Mouse (Mus musculus) forebrain, embryonic 10.5 days (tissue): ENCODE results near the gene Abcf3. TPM values are rescaled to one million over a fixed set of nuclear protein-coding genes. Genes with fewer than 3 reads are reported as not detected.

Experiments
- DNase-seq: peaks from one replicate; pipeline ENCODE4 v3.0.0-alpha.2; 2017; ENCODE audit warnings: low spot score; ENCODE audit errors: extremely low spot score
- H3K27ac ChIP-seq: fragments of 300-500 bp; sonication (generic); 2 replicates; pipeline ENCODE4 v1.5.1; 2016; ENCODE audit warnings: mild to moderate bottlenecking
- H3K27me3 ChIP-seq: fragments of 300-500 bp; sonication (generic); 2 replicates; pipeline ENCODE4 v1.6.1; 2016; ENCODE audit warnings: mild to moderate bottlenecking; ENCODE audit not compliant: poor library complexity, severe bottlenecking
- H3K36me3 ChIP-seq: fragments of 300-500 bp; sonication (generic); replicated peaks from 2 replicates; pipeline ENCODE4 v1.6.1; 2016; ENCODE audit warnings: mild to moderate bottlenecking, moderate library complexity
- H3K4me1 ChIP-seq: fragments of 300-500 bp; sonication (generic); 2 replicates; pipeline ENCODE4 v1.6.1; 2016
- H3K4me3 ChIP-seq: fragments of 300-500 bp; sonication (generic); 2 replicates; pipeline ENCODE4 v1.5.1; 2016; ENCODE audit warnings: mild to moderate bottlenecking, moderate library complexity
- H3K9me3 ChIP-seq: fragments of 300-500 bp; sonication (generic); 2 replicates; pipeline ENCODE4 v1.6.1; 2016; ENCODE audit warnings: mild to moderate bottlenecking, moderate library complexity
- WGBS: fragments of 180-500 bp; shearing (Covaris S2); methylation state at CpG from one replicate; pipeline ENCODE4 v1.1.7; 2016; 5-methylcytosine and 5-hydroxymethylcytosine counted together
- polyA plus RNA-seq: library from polyadenylated mRNA; unstranded; fragments of >200 nt; fragmentation: Nextera tagmentation; extraction: Ambion mirVana; gene quantifications from 2 replicates; pipeline ENCODE4 v1.2.1, GENCODE M21; 2016

The Abcf3 gene
- polyA plus RNA-seq, 1 experiment from 2014 or later = 58.3 TPM

- Histone ChIP-seq H3K27me3 (no peaks in the 10 kb centered on the region), H3K36me3 (peaks cover 80% of the 10 kb centered on the region), H3K4me3 (no peak overlapping the region; the same call in 1 of the 2 replicates), H3K27ac (no peak overlapping the region), H3K9me3 (no peaks in the 10 kb centered on the region), H3K4me1 (peaks cover 2% of the 10 kb centered on the region)
- WGBS = 94% methylated on average over 20 of the region's 20 CpGs
- no peak for DNase-seq
Observed at GRCm38 (mm10) chr16:20530941-20531340, 17.4 kb upstream of the Abcf3 start.

GRCm38 (mm10) chr16:20534617-20535295 is 13.6 kb upstream of the Abcf3 start:
- Histone ChIP-seq H3K27ac (no peak overlapping the region), H3K9me3 (no peaks in the 10 kb centered on the region), H3K36me3 (peaks cover 71% of the 10 kb centered on the region), H3K4me1 (peaks cover 27% of the 10 kb centered on the region), H3K4me3 (peak overlapping the region; percentile 94), H3K27me3 (no peaks in the 10 kb centered on the region)
- 54% methylated on average over 10 of the region's 10 CpGs for WGBS
- no peak for DNase-seq

- DNase-seq = peak; percentile 96
- Histone ChIP-seq H3K4me3 (peak within 1 kb of the TSS; percentile 94), H3K27me3 (no peaks in the 10 kb centered on the region), H3K4me1 (peaks cover 27% of the 10 kb centered on the region), H3K9me3 (no peaks in the 10 kb centered on the region), H3K27ac (peak within 1 kb of the TSS; percentile 95), H3K36me3 (peaks cover 71% of the 10 kb centered on the region)
- under 1% methylated on average over 52 of the region's 52 CpGs for WGBS
Observed at GRCm38 (mm10) chr16:20535296-20536080, 12.9 kb upstream of the Abcf3 start, which contains the start of gene Ap2m1. Gene Ap2m1 (plus strand): TSS chr16:20535478.

GRCm38 (mm10) chr16:20536081-20536665 is 12.2 kb upstream of the Abcf3 start:
- Histone ChIP-seq H3K4me3 (peak overlapping the region; percentile 94), H3K9me3 (no peaks in the 10 kb centered on the region), H3K27me3 (no peaks in the 10 kb centered on the region), H3K36me3 (peaks cover 71% of the 10 kb centered on the region), H3K27ac (peak overlapping the region; percentile 95), H3K4me1 (peaks cover 27% of the 10 kb centered on the region)
- 35% methylated on average over 9 of the region's 9 CpGs for WGBS
- no peak for DNase-seq

DNA sequence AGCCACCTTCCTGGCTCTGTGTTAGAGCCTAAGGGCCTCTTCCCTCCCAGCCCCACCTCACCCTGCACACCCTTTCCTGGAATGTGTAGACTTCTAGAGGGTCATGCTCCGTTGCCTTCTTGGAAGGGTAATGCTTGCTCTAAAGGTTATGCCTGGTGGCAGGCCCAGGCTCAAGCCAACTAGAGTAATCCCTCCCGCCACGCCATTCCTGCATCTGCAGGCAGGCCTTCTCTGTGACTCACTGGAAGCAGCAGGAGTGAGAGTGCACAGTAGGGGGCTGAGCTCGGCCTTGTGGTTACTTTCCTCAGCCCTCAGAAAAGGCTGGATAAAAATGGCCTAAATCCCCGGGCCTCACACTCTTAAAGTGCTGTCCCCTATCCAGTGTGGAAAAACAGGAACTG is 11.3 kb upstream of the Abcf3 start:
- no peak for DNase-seq

DNA sequence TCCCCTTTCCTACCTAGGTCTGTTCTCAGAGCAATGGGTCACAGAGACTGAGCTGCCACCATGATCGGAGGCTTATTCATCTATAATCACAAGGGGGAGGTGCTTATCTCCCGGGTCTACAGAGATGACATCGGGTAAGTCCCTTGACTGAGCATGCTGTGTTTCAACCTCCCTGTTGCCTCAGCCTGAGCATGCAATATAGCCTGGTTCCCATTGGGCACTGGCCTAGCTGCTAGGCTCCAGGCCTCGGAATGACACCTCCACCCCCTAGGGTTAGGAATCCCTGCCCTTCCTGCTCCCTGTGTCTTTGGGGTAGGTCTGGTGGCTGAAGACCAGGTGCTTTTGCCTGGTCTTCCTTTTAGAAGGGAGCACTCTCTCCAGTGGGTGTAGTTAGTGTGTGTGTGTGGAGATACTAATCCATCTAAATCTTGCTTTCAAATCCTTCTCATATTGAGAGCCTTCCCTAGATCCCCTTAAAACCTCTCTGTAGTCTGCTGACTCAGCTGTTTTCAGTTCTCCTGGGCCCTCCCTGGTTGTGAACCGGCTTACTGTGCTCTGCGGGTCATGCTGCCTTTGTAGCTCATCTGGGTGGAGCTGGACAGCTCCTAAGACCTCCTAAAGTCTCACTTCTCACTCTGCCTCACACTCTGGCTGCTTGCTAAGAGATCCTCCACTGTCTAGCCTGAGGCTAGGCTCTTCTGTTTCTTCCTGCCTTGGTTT is 10.6 kb upstream of the Abcf3 start:
- Histone ChIP-seq H3K36me3 (peaks cover 71% of the 10 kb centered on the region), H3K4me3 (peak overlapping the region; percentile 94), H3K4me1 (peaks cover 27% of the 10 kb centered on the region), H3K27ac (peak overlapping the region; percentile 78), H3K27me3 (no peaks in the 10 kb centered on the region), H3K9me3 (no peaks in the 10 kb centered on the region)
- DNase-seq = no peak
- WGBS = 42% methylated on average over 6 of the region's 6 CpGs

More for the DNA sequence above, 11.3 kb upstream of the Abcf3 start:
- no peaks in the 10 kb centered on the region for H3K9me3 ChIP-seq
- peak overlapping the region; percentile 78 for H3K27ac ChIP-seq
- no peaks in the 10 kb centered on the region for H3K27me3 ChIP-seq
- peaks cover 71% of the 10 kb centered on the region for H3K36me3 ChIP-seq
- WGBS = 20% methylated on average over 5 of the region's 5 CpGs
- peak overlapping the region; percentile 94 for H3K4me3 ChIP-seq
- H3K4me1 ChIP-seq = peaks cover 27% of the 10 kb centered on the region

DNA sequence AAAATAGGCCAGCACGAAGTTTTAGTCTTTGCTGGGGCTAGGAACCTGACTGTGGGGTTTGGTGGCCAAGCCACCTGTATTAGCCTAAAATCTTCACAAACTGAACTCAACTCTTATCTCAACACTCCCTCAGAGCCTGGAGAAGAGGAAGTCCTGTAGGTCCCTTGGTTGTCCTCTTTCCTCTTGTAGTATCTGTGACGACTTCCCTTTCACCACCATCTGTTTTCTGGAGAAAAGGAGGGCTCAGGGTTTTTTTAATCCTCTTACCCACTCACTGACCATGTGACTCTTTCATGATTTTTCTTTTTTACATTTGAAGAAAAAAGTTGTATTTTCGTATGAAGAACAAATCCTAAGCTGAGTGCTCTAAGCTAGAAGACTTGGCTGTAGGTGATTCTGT is 8.7 kb upstream of the Abcf3 start:
- H3K27me3 ChIP-seq = no peaks in the 10 kb centered on the region
- no peak overlapping the region for H3K4me3 ChIP-seq
- no peaks in the 10 kb centered on the region for H3K9me3 ChIP-seq
- H3K36me3 ChIP-seq = peaks cover 74% of the 10 kb centered on the region
- DNase-seq = no peak
- 89% methylated on average over 3 of the region's 3 CpGs for WGBS
- H3K4me1 ChIP-seq = peaks cover 27% of the 10 kb centered on the region
- no peak overlapping the region for H3K27ac ChIP-seq

GRCm38 (mm10) chr16:20540438-20540837 is 7.9 kb upstream of the Abcf3 start:
- H3K27me3 ChIP-seq = no peaks in the 10 kb centered on the region
- H3K9me3 ChIP-seq = no peaks in the 10 kb centered on the region
- no peak overlapping the region for H3K4me3 ChIP-seq
- H3K4me1 ChIP-seq = peaks cover 27% of the 10 kb centered on the region
- DNase-seq = no peak
- H3K36me3 ChIP-seq = peaks cover 82% of the 10 kb centered on the region
- no peak overlapping the region for H3K27ac ChIP-seq
- WGBS = 85% methylated on average over 4 of the region's 4 CpGs

- H3K27ac ChIP-seq = no peak overlapping the region
- no peaks in the 10 kb centered on the region for H3K9me3 ChIP-seq
- H3K36me3 ChIP-seq = peaks cover 62% of the 10 kb centered on the region
- WGBS = 95% methylated on average over 10 of the region's 10 CpGs
- peaks cover 20% of the 10 kb centered on the region for H3K4me1 ChIP-seq
- no peaks in the 10 kb centered on the region for H3K27me3 ChIP-seq
- H3K4me3 ChIP-seq = no peak overlapping the region
- DNase-seq = no peak
Observed at GRCm38 (mm10) chr16:20545696-20546095, 2.7 kb upstream of the Abcf3 start.

- Histone ChIP-seq H3K4me1 (peaks cover 20% of the 10 kb centered on the region), H3K27ac (peak overlapping the region; percentile 87), H3K4me3 (peak overlapping the region; percentile 89), H3K36me3 (peaks cover 61% of the 10 kb centered on the region), H3K27me3 (no peaks in the 10 kb centered on the region), H3K9me3 (no peaks in the 10 kb centered on the region)
- 64% methylated on average over 5 of the region's 5 CpGs for WGBS
- DNase-seq = no peak
Observed at GRCm38 (mm10) chr16:20547423-20547822, 954 bp upstream of the Abcf3 start.

DNA sequence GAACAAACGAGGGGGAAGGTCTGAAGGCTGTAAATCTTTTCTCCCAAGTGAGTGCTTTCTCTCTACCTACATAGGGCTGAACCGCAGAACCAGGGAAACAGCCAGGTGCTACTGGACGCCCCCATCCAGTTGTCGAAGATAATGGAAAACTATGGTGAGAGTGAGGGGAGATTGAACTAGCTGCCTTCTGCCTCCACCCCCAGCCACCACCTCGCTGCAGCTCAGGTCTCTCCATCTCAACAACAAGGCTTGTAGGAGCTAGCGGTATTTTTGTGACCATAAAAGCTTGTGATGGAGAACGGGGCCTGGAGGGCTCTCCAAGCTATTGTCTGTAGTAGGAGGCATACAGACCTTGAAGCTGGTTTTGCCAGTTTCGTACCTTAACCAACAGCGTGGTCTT is 784 bp downstream of the Abcf3 start:
- Histone ChIP-seq H3K4me3 (peak overlapping the region; percentile 89), H3K27ac (peak overlapping the region; percentile 87), H3K27me3 (no peaks in the 10 kb centered on the region), H3K9me3 (no peaks in the 10 kb centered on the region), H3K36me3 (peaks cover 65% of the 10 kb centered on the region), H3K4me1 (peaks cover 20% of the 10 kb centered on the region)
- 56% methylated on average over 9 of the region's 9 CpGs for WGBS
- DNase-seq = no peak

- DNase-seq = no peak
- Histone ChIP-seq H3K4me3 (no peak overlapping the region), H3K27ac (no peak overlapping the region), H3K27me3 (no peaks in the 10 kb centered on the region), H3K4me1 (peaks cover 20% of the 10 kb centered on the region), H3K9me3 (no peaks in the 10 kb centered on the region), H3K36me3 (peaks cover 63% of the 10 kb centered on the region)
- 92% methylated on average over 5 of the region's 5 CpGs for WGBS
Observed at GRCm38 (mm10) chr16:20551691-20552090, 3.3 kb downstream of the Abcf3 start.
